Mouse (Mus musculus) limb, embryonic 10.5 days (tissue): ENCODE data around the gene Kiss1r. TPM values are rescaled to one million over a fixed set of nuclear protein-coding genes. Genes with fewer than 3 reads are reported as not detected.

Source experiments
- DNase-seq: peaks from one replicate; pipeline ENCODE4 v3.0.0-alpha.2; 2017; ENCODE audit warnings: low spot score
- H3K27ac ChIP-seq: fragments of 300-500 bp; sonication (generic); 2 replicates; pipeline ENCODE4 v1.5.1; 2016; ENCODE audit warnings: mild to moderate bottlenecking
- H3K27me3 ChIP-seq: fragments of 300-500 bp; sonication (generic); 2 replicates; pipeline ENCODE4 v1.6.1; 2016; ENCODE audit warnings: low read depth, mild to moderate bottlenecking; ENCODE audit not compliant: poor library complexity, severe bottlenecking
- H3K36me3 ChIP-seq: fragments of 300-500 bp; sonication (generic); 2 replicates; pipeline ENCODE4 v1.6.1; 2016; ENCODE audit warnings: mild to moderate bottlenecking, moderate library complexity
- H3K4me1 ChIP-seq: fragments of 300-500 bp; sonication (generic); 2 replicates; pipeline ENCODE4 v1.6.1; 2016
- H3K4me3 ChIP-seq: fragments of 300-500 bp; sonication (generic); 2 replicates; pipeline ENCODE4 v1.5.1; 2016; ENCODE audit warnings: mild to moderate bottlenecking, moderate library complexity
- H3K9me3 ChIP-seq: fragments of 300-500 bp; sonication (generic); replicated peaks from 2 replicates; pipeline ENCODE4 v1.6.1; 2016; ENCODE audit warnings: mild to moderate bottlenecking
- WGBS: fragments of 180-500 bp; shearing (Covaris S2); methylation state at CpG from one replicate; pipeline ENCODE4 v1.1.7; 2016; 5-methylcytosine and 5-hydroxymethylcytosine counted together
- polyA plus RNA-seq: library from polyadenylated mRNA; unstranded; fragments of >200 nt; fragmentation: Nextera tagmentation; extraction: Ambion mirVana; gene quantifications from 2 replicates; pipeline ENCODE4 v1.2.1, GENCODE M21; 2016

Gene Kiss1r
- polyA plus RNA-seq, 1 experiment from 2014 or later = 0.31 TPM

DNA sequence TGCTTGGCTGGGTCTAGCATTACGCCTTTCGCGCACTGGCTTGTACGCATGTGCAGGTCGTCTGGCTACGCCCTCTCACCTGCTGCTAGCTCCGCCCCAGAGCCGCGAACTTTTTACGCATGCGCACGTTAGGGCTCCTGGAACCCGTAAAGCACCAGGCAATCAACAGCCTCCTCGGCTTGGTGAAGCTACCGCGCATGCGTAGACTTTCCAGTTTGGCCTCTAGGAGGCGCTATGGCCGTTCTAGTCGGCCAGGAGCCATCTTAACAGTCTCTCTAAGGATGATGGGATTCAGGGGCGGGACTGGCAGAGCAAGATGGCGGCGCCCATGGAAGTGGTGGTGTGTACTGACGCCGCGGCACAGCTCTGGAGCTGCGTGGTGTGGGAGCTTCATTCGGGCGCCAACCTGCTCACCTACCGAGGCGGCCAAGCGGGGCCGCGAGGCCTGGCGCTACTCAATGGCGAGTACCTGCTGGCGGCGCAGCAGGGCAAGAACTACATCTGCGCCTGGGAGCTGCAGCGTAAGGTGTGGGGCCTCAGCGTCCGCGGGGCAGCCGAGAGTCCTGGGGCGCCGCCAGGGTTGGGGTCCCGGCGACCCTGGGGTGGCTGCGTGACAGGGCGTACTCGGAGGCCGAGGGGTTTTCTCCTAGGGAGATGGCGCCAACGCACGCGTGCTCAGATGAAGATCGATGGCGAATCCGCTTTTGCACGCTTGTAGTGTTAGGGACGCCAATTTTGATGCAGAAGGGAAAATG lies 43.3 kb downstream of the Kiss1r start, which contains the start of gene Wdr18:
TSS of gene Wdr18 (plus strand) at position 306 of the 755 bp plus-strand sequence.
- WGBS = under 1% methylated on average over 61 of the region's 61 CpGs
- H3K4me3 ChIP-seq = peak within 1 kb of the TSS; percentile 98
- H3K9me3 ChIP-seq = no peaks in the 10 kb centered on the region
- DNase-seq = peak; percentile 100
- H3K4me1 ChIP-seq = peaks cover 40% of the 10 kb centered on the region
- peaks cover 41% of the 10 kb centered on the region for H3K36me3 ChIP-seq
- H3K27ac ChIP-seq = peak within 1 kb of the TSS; percentile 88
- no peaks in the 10 kb centered on the region for H3K27me3 ChIP-seq

DNA sequence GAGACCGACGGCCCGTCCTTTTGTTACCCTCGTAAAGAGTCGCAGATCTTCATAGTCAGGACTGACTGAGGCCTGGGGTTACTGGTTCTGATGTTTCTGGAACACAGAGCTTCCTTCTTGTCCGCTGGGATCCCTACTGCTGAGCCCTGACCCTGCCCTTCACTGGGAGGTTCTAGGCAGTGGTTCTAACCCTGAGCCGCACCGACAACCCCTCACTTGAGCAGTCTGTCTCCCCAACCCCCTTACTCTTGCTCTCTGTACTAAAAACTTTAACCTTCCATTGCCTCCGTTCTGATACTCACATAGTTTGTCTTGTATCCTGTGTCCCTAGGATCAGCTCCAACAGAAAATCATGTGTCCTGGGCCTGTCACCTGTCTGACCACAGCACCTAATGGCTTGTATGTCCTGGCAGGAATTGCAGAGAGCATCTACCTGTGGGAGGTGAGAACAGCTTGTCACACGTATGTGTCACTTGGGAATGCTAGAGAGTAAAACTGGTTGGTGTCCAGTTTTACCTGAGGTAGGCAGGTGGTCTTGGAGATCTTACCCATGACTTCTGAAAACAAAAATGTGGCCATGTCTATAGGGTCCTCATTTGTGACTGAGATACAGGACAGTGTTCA lies 44.0 kb downstream of the Kiss1r start:
- Histone ChIP-seq H3K27me3 (no peaks in the 10 kb centered on the region), H3K4me3 (peak overlapping the region; percentile 98), H3K9me3 (no peaks in the 10 kb centered on the region), H3K36me3 (peaks cover 48% of the 10 kb centered on the region), H3K4me1 (peaks cover 34% of the 10 kb centered on the region), H3K27ac (peak overlapping the region; percentile 88)
- 16% methylated on average over 10 of the region's 10 CpGs for WGBS
- no peak for DNase-seq

DNA sequence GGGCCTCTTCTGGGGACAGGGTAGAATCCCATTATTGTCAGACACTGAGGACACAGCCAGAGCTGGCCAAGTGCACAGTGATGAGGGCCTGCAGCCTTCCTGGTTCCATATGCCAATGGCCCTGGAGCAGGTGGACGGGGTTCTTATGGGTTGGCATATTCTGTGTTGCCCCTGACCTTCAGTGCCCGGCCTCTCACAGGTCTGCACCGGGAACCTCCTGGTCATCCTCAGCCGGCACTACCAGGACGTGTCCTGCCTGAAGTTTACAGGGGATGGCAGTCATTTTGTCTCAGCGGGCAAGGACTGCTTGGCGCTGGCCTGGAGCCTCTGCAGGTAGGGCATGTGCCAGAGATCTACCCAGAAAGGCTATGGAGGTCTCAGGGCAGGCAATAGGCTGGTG lies 48.0 kb downstream of the Kiss1r start:
- WGBS = 93% methylated on average over 7 of the region's 7 CpGs
- Histone ChIP-seq H3K4me3 (no peak overlapping the region), H3K4me1 (peaks cover 17% of the 10 kb centered on the region), H3K27ac (no peak overlapping the region), H3K27me3 (peaks cover 16% of the 10 kb centered on the region), H3K9me3 (no peaks in the 10 kb centered on the region), H3K36me3 (peaks cover 80% of the 10 kb centered on the region)
- no peak for DNase-seq

DNA sequence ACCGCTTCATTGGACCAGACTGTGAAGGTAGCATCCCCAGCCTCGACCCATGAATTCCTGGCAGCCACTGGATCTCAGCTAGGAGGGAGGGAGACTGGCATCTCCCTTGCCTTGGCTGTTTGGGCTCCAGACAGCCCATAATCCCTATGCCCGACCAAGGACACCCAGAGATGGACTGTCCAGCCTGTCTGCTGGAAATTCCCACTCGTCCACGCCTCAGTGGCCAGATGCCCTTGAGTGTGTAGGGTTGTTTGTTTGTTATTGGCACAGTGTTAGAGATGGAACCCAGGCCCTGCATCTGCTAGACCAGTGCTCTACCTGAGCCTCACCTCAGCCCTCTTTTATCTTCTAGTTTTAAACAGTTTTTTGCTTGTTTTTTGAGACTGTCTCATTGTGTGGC lies 48.6 kb downstream of the Kiss1r start:
- H3K27me3 ChIP-seq = peaks cover 22% of the 10 kb centered on the region
- no peak overlapping the region for H3K4me3 ChIP-seq
- peaks cover 80% of the 10 kb centered on the region for H3K36me3 ChIP-seq
- no peak for DNase-seq
- WGBS = 93% methylated on average over 5 of the region's 5 CpGs
- no peaks in the 10 kb centered on the region for H3K9me3 ChIP-seq
- H3K27ac ChIP-seq = no peak overlapping the region
- peaks cover 19% of the 10 kb centered on the region for H3K4me1 ChIP-seq

DNA sequence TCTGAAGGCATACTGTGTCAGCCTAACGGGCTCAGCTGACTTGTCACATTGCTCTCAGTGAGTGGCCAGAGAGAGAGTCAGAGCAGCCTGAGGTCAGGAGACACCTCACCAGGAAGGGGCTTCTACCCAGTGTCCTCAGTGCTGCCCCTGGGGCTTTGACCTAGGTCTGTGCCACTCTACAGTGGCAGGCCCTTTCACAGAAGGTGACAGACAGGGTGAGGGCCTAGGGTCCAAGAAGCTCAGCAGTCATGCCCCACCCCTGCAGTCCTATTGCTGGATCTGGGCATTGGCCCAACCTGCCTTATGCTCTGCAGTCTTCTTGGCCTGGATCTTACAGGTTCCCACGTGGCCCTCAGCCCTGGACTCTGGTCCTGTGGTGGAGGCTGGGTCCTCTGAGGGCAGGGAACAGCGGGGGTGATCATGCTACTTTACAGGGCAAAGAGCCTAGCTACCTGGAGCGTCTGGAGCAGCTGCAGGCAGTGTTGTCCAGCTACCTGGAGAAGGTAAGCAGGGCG lies 50.2 kb downstream of the Kiss1r start:
- Histone ChIP-seq H3K27me3 (peaks cover 38% of the 10 kb centered on the region), H3K36me3 (peaks cover 70% of the 10 kb centered on the region), H3K9me3 (no peaks in the 10 kb centered on the region), H3K4me3 (no peak overlapping the region), H3K4me1 (peaks cover 21% of the 10 kb centered on the region), H3K27ac (no peak overlapping the region)
- 92% methylated on average over 5 of the region's 5 CpGs for WGBS
- DNase-seq = no peak

DNA sequence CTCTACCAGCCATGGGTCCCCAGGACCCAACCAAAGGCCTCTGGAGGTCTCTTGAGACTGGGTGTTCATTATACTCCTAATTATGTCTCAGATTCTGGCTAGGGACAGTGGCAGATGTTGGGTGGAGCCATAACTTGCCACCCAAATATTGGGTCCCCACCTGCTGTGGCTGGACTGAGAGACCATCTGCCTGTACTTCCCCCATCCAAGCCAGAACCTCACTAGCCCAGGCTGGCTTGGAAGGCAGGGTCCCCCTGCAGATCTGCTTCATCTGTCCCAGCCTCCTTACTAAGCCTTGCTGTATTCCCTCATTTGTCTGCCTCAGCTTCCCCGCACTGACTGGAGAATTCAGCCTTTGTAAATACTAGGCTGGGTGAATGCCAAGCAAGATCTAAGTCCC lies 51.4 kb downstream of the Kiss1r start:
- peaks cover 21% of the 10 kb centered on the region for H3K4me1 ChIP-seq
- H3K27me3 ChIP-seq = peaks cover 50% of the 10 kb centered on the region
- H3K4me3 ChIP-seq = no peak overlapping the region
- H3K9me3 ChIP-seq = no peaks in the 10 kb centered on the region
- no peak overlapping the region for H3K27ac ChIP-seq
- H3K36me3 ChIP-seq = peaks cover 57% of the 10 kb centered on the region
- WGBS = 91% methylated on average over 1 of the region's 1 CpGs
- DNase-seq = no peak

DNA sequence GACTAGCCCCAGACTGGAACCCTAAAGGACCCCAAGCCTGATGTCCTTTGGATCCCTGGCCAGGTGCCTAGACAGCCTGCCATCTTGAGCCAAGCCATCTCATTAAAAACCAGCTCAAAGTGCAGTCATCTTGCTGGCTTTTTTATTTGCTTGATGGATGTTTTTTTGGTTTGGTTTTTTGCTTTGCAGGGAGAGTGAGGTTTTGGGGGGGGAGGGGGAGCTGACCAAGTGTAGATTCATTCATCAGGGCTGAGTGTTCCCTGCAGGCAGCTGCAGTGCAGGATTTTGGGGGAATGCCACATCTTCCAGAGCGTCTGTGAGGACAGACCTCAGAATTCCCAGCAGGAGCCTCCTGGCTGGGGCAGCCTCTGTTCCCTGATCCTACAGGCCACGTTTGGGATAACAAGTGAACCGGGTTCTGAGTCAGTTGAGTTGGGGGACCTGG lies 52.4 kb downstream of the Kiss1r start:
- Histone ChIP-seq H3K4me3 (no peak overlapping the region), H3K36me3 (peaks cover 54% of the 10 kb centered on the region), H3K4me1 (peaks cover 21% of the 10 kb centered on the region), H3K27ac (no peak overlapping the region), H3K9me3 (no peaks in the 10 kb centered on the region), H3K27me3 (peaks cover 58% of the 10 kb centered on the region)
- DNase-seq = no peak
- 19% methylated on average over 3 of the region's 3 CpGs for WGBS

DNA sequence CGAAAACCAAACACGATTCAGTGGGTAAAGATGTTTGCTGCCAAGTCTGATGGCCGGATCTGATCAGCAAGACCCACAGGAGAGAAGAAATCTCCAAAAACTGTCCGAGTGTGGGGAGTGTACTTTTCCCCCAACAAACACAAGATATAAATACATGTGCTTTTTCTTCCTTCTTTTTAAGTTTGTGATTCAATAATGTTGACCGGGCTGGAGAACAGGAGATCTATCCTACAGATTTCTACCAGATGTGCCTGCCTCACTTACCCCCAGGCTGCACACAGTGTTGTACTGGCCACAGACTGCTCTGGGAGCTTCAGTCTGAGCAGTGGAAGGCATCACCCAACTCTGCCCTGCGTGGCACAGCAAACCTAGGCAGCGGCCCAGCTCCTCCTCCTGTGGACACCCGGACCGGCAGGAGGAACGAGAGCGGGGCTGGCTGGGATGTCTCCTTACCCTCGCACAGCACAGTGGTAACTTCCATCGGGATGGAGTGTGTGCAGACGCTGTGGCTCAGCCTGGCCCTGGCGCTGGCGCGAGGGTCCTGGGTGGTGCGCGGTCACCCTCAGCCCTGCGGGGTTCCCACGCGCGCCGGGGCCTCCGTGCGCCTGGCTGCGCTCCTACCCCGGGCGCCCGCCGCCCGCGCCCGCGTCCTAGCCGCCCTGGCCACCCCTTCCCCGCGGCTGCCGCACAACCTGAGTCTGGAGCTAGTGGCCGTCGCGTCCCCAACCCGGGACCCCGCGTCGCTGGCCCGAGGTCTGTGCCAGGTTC lies 53.8 kb downstream of the Kiss1r start, which contains the start of gene Grin3b:
TSS of gene Grin3b (plus strand) at position 301 of the 768 bp plus-strand sequence.
- peaks cover 53% of the 10 kb centered on the region for H3K36me3 ChIP-seq
- H3K27me3 ChIP-seq = peaks cover 62% of the 10 kb centered on the region
- WGBS = 7% methylated on average over 47 of the region's 47 CpGs
- H3K4me3 ChIP-seq = peak within 1 kb of the TSS; percentile 58
- H3K9me3 ChIP-seq = no peaks in the 10 kb centered on the region
- peak; percentile 61 for DNase-seq
- H3K4me1 ChIP-seq = peaks cover 21% of the 10 kb centered on the region
- H3K27ac ChIP-seq = peak within 1 kb of the TSS; percentile 79

DNA sequence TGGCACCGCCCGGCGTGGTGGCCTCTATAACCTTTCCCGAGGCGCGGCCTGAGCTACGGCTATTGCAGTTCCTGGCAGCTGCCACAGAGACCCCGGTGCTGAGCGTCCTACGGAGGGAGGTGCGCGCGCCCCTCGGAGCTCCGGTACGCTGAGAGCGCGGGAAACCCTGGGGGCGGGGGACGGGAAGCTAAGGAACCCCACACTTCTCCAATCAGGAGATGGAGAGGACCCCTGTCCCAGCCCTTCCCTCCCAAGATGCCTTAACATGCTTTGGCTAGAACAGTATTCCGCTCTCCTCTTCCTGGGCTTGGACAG lies 54.4 kb downstream of the Kiss1r start:
- 4% methylated on average over 21 of the region's 21 CpGs for WGBS
- Histone ChIP-seq H3K9me3 (no peaks in the 10 kb centered on the region), H3K27ac (peak overlapping the region; percentile 79), H3K4me3 (peak overlapping the region; percentile 58), H3K4me1 (peaks cover 21% of the 10 kb centered on the region), H3K27me3 (peaks cover 62% of the 10 kb centered on the region), H3K36me3 (peaks cover 53% of the 10 kb centered on the region)
- peak; percentile 71 for DNase-seq

Other genes with a start within 250 kb of the Kiss1r start
- gene Tpgs1, start 247.6 kb upstream of the Kiss1r start, polyA plus RNA-seq = 68.0 and 73.0 TPM in 2 replicates
- 209 and 259 TPM in 2 replicates for gene Cdc34, start 234.8 kb upstream of the Kiss1r start, polyA plus RNA-seq
- 0.76 and 0.94 TPM in 2 replicates for gene Gzmm, start 228.0 kb upstream of the Kiss1r start, polyA plus RNA-seq
- 642 and 664 TPM in 2 replicates for gene Bsg, start 212.5 kb upstream of the Kiss1r start, polyA plus RNA-seq
- 0.04 TPM in 1 of 2 replicates, not detected in the other for gene Hcn2, start 200.3 kb upstream of the Kiss1r start, polyA plus RNA-seq
- gene Polrmt, start 170.4 kb upstream of the Kiss1r start, polyA plus RNA-seq = 58.6 and 61.2 TPM in 2 replicates
- 0.28 and 0.65 TPM in 2 replicates for gene Fgf22, start 161.9 kb upstream of the Kiss1r start, polyA plus RNA-seq
- 141 and 151 TPM in 2 replicates for gene Rnf126, start 150.0 kb upstream of the Kiss1r start, polyA plus RNA-seq
- 1.8 and 2.3 TPM in 2 replicates for gene Fstl3, start 139.7 kb upstream of the Kiss1r start, polyA plus RNA-seq
- 0.19 TPM in 1 of 2 replicates, not detected in the other for gene Prss57, start 126.0 kb upstream of the Kiss1r start, polyA plus RNA-seq
- gene Palm, start 123.4 kb upstream of the Kiss1r start, polyA plus RNA-seq = 121 and 126 TPM in 2 replicates
- 0.60 TPM in 1 of 2 replicates, not detected in the other for gene Misp, start 96.0 kb upstream of the Kiss1r start, polyA plus RNA-seq
- 485 and 494 TPM in 2 replicates for gene Ptbp1, start 62.5 kb upstream of the Kiss1r start, polyA plus RNA-seq
- gene Prtn3, start 42.5 kb upstream of the Kiss1r start, polyA plus RNA-seq = 9.1 and 15.3 TPM in 2 replicates
- 108 and 140 TPM in 2 replicates for gene Plppr3, start 42.3 kb upstream of the Kiss1r start, polyA plus RNA-seq
- gene Elane, start 30.7 kb upstream of the Kiss1r start, polyA plus RNA-seq = not detected in 2 replicates
- gene Cfd, start 26.1 kb upstream of the Kiss1r start, polyA plus RNA-seq = not detected in 2 replicates
- 63.6 and 67.1 TPM in 2 replicates for gene Med16, start 8.0 kb upstream of the Kiss1r start, polyA plus RNA-seq
- gene Gm26602, start 6.1 kb upstream of the Kiss1r start, polyA plus RNA-seq = not detected in 2 replicates
- 116 and 143 TPM in 2 replicates for gene R3hdm4, start 4.2 kb downstream of the Kiss1r start, polyA plus RNA-seq
- gene Arid3a, start 10.1 kb downstream of the Kiss1r start, polyA plus RNA-seq = 18.2 and 29.4 TPM in 2 replicates
- 174 and 201 TPM in 2 replicates for gene Wdr18, start 43.2 kb downstream of the Kiss1r start, polyA plus RNA-seq
- gene Grin3b, start 53.7 kb downstream of the Kiss1r start, polyA plus RNA-seq = 0.28 and 0.40 TPM in 2 replicates
- 14.9 and 16.4 TPM in 2 replicates for gene Tmem259, start 67.4 kb downstream of the Kiss1r start, polyA plus RNA-seq
- gene Cnn2, start 71.6 kb downstream of the Kiss1r start, polyA plus RNA-seq = 261 and 301 TPM in 2 replicates
- 2.0 and 2.3 TPM in 2 replicates for gene Abca7, start 79.5 kb downstream of the Kiss1r start, polyA plus RNA-seq
- 14.9 and 15.5 TPM in 2 replicates for gene Arhgap45, start 99.7 kb downstream of the Kiss1r start, polyA plus RNA-seq
- 319 and 357 TPM in 2 replicates for gene Polr2e, start 122.8 kb downstream of the Kiss1r start, polyA plus RNA-seq
- gene Gpx4, start 130.2 kb downstream of the Kiss1r start, polyA plus RNA-seq = 589 and 631 TPM in 2 replicates
- gene Sbno2, start 188.6 kb downstream of the Kiss1r start, polyA plus RNA-seq = 17.1 and 18.4 TPM in 2 replicates
- gene Stk11, start 198.8 kb downstream of the Kiss1r start, polyA plus RNA-seq = 16.1 and 17.0 TPM in 2 replicates
- 487 and 503 TPM in 2 replicates for gene Atp5d, start 221.7 kb downstream of the Kiss1r start, polyA plus RNA-seq
- gene Cbarp, start 223.9 kb downstream of the Kiss1r start, polyA plus RNA-seq = 3.3 and 4.7 TPM in 2 replicates
- 26.2 and 27.1 TPM in 2 replicates for gene Midn, start 231.3 kb downstream of the Kiss1r start, polyA plus RNA-seq
- gene Cirbp, start 249.0 kb downstream of the Kiss1r start, polyA plus RNA-seq = 90.7 and 129 TPM in 2 replicates